Mouse (Mus musculus): ENCODE measurements around the gene Armc9.

Armc9 gene

GRCm38 (mm10) chr1:86311467-86312005 is 157.0 kb downstream of the Armc9 start:
- no peak for DNase-seq (ENCODE audit: low spot score in 2 of 2)

GRCm38 (mm10) chr1:86312269-86312668 is 157.7 kb downstream of the Armc9 start:
- DNase-seq (ENCODE audit: low spot score in 2 of 2) = no peak

GRCm38 (mm10) chr1:86313096-86313771 is 158.7 kb downstream of the Armc9 start:
- DNase-seq (ENCODE audit: low spot score in 2 of 2) = no peak

GRCm38 (mm10) chr1:86313772-86314125 is 159.2 kb downstream of the Armc9 start:
- DNase-seq (ENCODE audit: low spot score in 2 of 2) = peak in 1 of 2 experiments; percentile 57

GRCm38 (mm10) chr1:86320822-86321413 is 166.3 kb downstream of the Armc9 start:
- DNase-seq (ENCODE audit: low spot score in 2 of 2) = no peak
